Mouse (Mus musculus): ENCODE measurements around the gene Mcam. TPM values are rescaled to one million over a fixed set of nuclear protein-coding genes. Genes with fewer than 3 reads are reported as not detected.

Gene Mcam
- 2.6 and 2.8 TPM in 2 replicates for polyA plus RNA-seq (2021; fragmentation: Nextera tagmentation)
- long read RNA-seq, experiment 1, partial matches to known transcripts = 6 of 12 reads
- long read RNA-seq, experiment 1, other reads (novel, unspliced or antisense) = 4 of 12 reads
- long read RNA-seq, experiment 2, partial matches to known transcripts = 3 of 23 reads
- long read RNA-seq, experiment 2, other reads (novel, unspliced or antisense) = 14 of 23 reads

GRCm38 (mm10) chr9:44134101-44134850 lies at the start of gene Mcam:
Mcam (plus strand) TSS chr9:44134469.

DNA sequence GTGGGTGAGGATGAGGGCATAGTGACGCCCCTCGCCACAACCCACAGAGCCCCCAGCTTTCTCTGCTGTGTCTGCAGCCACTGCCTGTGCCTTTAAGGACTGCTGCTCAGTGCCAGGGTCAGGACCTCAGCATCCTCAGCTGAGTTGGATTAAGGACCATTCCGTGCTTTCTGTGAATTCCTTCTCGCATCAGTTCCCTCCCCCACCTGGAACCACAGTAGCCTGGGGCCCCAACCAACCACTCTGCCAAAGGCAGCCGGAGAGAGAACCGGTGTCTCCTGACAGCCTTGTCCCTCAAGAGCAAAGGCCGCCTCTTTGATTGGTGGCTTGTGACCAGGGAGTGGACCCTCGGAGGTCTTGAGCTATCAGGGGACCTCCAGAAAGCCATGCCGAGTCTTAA lies 32.8 kb upstream of the Mcam start, which contains the start of gene Mfrp:
Gene Mfrp (plus strand): TSS at position 240 of the 400 bp plus-strand sequence.

GRCm38 (mm10) chr9:44107110-44107509 lies 27.2 kb upstream of the Mcam start, which contains the start of gene C1qtnf5:
C1qtnf5 (plus strand) TSS chr9:44107245.

DNA sequence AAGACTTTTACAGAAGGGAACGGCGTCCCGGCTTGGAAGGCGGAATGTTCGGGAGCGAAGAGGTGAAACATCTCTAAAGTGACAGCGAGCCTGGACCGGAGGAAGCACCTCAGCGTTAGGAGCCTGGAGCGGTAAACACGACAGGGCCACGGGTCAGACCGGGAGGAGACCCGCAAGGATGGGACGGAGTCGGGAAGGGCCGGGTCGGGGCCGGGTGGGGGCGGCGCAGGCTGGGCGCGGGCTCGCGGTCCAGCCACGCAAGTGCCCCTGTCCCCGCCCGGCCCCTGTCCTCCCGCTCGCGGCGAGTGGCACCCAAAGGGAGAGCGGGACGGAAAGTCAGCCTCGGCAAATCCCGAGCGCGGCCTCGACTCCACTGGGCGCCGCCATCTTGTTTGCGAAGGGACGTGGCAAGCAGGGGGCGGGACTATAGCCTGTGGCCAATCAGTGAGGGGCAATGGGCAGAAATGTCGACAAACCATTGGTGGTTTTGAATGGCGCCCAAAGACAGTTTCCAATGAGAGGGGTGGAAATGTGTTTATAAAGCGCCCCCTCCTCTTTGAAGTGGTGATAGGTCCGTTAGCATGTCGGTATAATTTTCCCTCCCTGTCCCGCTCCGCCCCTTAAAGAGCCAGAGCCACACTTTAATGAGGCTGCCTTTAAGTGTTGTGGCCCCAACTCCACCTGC lies 21.0 kb upstream of the Mcam start, which contains the start of the genes Gm49380 and Rnf26:
Gene Gm49380 (minus strand): TSS at position 396 of the 685 bp plus-strand sequence.
Gene Rnf26 (minus strand): TSS at position 413 of the 685 bp plus-strand sequence.

Other genes starting within 250 kb of the Mcam start
- gene Thy1, start 91.1 kb upstream of the Mcam start, polyA plus RNA-seq (2021; fragmentation: Nextera tagmentation) = 324 and 386 TPM in 2 replicates
- gene Usp2, start 67.4 kb upstream of the Mcam start, polyA plus RNA-seq (2021; fragmentation: Nextera tagmentation) = 116 and 137 TPM in 2 replicates
- 0.06 and 9.7 TPM in 2 replicates for gene Mfrp, start 32.7 kb upstream of the Mcam start, polyA plus RNA-seq (2021; fragmentation: Nextera tagmentation)
- gene C1qtnf5, start 27.2 kb upstream of the Mcam start, polyA plus RNA-seq (2021; fragmentation: Nextera tagmentation) = 30.3 and 40.8 TPM in 2 replicates
- 0.10 and 0.14 TPM in 2 replicates for gene Gm49380, start 21.0 kb upstream of the Mcam start, polyA plus RNA-seq (2021; fragmentation: Nextera tagmentation)
- 10.8 and 13.6 TPM in 2 replicates for gene Rnf26, start 21.0 kb upstream of the Mcam start, polyA plus RNA-seq (2021; fragmentation: Nextera tagmentation)
- gene Cbl, start 99.6 kb downstream of the Mcam start, polyA plus RNA-seq (2021; fragmentation: Nextera tagmentation) = 11.8 and 12.1 TPM in 2 replicates
- gene Ccdc153, start 106.2 kb downstream of the Mcam start, polyA plus RNA-seq (2021; fragmentation: Nextera tagmentation) = 14.2 and 18.1 TPM in 2 replicates
- gene Pdzd3, start 117.0 kb downstream of the Mcam start, polyA plus RNA-seq (2021; fragmentation: Nextera tagmentation) = 0.90 and 1.1 TPM in 2 replicates
- gene Nlrx1, start 134.1 kb downstream of the Mcam start, polyA plus RNA-seq (2021; fragmentation: Nextera tagmentation) = 6.2 and 7.2 TPM in 2 replicates
- gene Abcg4, start 154.1 kb downstream of the Mcam start, polyA plus RNA-seq (2021; fragmentation: Nextera tagmentation) = 25.1 and 26.3 TPM in 2 replicates
- 2.9 and 4.2 TPM in 2 replicates for gene Hinfp, start 171.2 kb downstream of the Mcam start, polyA plus RNA-seq (2021; fragmentation: Nextera tagmentation)
- gene C2cd2l, start 185.8 kb downstream of the Mcam start, polyA plus RNA-seq (2021; fragmentation: Nextera tagmentation) = 17.9 and 19.0 TPM in 2 replicates
- gene Dpagt1, start 191.6 kb downstream of the Mcam start, polyA plus RNA-seq (2021; fragmentation: Nextera tagmentation) = 10.3 and 12.5 TPM in 2 replicates
- 40.3 and 56.5 TPM in 2 replicates for gene H2afx, start 200.2 kb downstream of the Mcam start, polyA plus RNA-seq (2021; fragmentation: Nextera tagmentation)
- gene Hmbs, start 209.8 kb downstream of the Mcam start, polyA plus RNA-seq (2021; fragmentation: Nextera tagmentation) = 32.2 and 38.1 TPM in 2 replicates
- 48.4 and 50.0 TPM in 2 replicates for gene Vps11, start 227.2 kb downstream of the Mcam start, polyA plus RNA-seq (2021; fragmentation: Nextera tagmentation)
- 19.2 and 19.5 TPM in 2 replicates for gene Hyou1, start 245.0 kb downstream of the Mcam start, polyA plus RNA-seq (2021; fragmentation: Nextera tagmentation)

All from layer of hippocampus, adult 6 months (tissue).